Mouse (Mus musculus) frontal cortex, postnatal 25 days (tissue): ENCODE data around the gene Sh3glb2.

Experiments
- DNase-seq, 2 experiments: peaks; one replicate each; pipeline ENCODE4 v3.0.0; 2022; ENCODE audit warnings: low spot score in 2 of 2

The Sh3glb2 gene

DNA sequence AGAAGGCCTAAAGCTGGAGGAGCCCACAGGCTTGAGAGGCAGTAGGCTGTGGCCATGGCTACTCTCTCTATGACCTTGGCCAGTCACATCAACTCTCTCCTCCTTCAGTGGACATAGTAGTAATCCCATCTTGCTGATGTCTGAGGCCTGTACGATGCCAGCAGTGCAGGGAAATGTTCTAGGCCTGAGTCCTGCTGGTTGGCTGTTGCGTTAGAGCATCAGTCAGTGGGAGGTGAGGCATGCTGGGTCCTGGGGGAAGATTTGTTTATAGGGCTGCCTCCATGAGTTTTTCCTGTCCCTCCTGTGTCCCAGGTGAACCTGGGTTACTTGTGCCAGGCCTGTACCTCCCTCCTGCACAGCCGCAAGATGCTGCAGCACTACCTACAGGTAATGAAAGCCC, 17.1 kb downstream of the Sh3glb2 start:
- no peak for DNase-seq

DNA sequence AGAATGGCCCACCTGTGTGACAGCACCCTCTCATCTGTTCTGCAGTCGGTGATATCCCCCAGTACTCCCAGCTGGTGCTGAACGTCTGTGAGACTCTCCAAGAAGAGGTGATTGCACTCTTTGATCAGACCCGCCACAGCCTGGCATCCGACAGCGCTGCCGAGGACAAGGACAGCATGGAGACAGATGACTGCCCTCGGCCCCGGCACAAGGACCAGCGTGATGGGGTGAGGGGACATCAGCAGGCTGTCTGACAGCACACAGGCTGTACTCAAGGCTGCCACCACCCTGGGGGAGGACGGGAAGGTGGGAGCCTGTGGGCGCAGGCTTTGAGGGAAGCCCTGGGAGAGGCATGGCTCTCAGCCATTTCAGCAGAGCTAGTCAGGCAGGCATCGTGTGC, 22.0 kb downstream of the Sh3glb2 start:
- DNase-seq: no peak

DNA sequence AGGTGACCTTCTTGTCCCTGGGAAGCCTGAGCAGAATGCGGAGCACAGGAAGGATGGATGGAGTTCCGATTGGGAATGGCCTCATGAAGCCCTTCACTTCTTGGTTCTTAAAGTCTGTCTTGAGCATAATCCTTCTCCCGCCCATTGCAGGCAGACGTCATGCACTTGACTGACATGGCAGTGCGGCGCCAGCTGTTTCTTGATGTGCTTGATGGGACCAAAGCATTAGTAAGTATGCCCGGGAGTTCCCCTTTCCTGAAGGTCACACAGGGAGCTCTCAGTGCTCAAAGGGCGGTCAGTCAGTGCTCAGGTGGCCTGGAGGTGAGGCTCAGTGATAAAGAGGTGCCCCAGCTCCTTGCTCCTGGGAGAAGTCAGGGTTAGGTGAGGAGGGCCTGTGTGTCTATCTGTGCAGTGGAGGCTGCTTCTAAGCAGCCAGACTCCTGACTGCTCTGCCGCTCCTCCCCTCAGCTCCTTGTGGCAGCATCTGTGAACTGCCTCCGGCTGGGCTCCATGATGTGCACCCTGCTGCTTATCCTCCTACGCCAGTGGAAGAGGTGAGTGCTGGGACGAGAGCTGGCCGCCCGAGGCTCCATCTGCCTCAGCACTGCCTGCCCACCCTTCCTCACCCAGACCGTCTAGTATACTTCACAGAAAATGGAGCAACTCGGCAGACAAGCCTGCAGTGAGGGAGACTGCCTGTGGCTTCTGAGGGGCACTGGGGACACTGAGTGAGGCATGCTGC, 22.8 kb downstream of the Sh3glb2 start:
- DNase-seq: no peak

DNA sequence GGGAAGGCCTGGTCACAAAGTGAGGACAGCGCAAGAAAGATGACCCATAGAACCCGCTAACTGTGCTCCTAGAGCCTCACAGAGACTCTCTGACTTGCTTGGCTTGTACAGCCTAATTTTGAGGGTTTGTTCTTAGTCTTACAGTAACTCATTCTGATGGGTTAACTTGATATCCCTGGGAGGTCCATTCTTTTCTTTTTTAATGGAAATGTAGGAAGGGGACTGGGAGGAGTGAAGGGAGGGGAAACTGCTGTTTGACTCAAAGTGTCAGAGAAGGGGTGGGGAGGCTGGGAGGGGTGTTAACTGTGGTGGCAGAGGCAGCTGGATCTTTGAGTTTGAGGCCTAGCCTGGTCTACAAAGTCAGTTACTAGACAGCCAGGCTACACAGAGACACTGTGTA, 23.8 kb downstream of the Sh3glb2 start:
- no peak for DNase-seq

DNA sequence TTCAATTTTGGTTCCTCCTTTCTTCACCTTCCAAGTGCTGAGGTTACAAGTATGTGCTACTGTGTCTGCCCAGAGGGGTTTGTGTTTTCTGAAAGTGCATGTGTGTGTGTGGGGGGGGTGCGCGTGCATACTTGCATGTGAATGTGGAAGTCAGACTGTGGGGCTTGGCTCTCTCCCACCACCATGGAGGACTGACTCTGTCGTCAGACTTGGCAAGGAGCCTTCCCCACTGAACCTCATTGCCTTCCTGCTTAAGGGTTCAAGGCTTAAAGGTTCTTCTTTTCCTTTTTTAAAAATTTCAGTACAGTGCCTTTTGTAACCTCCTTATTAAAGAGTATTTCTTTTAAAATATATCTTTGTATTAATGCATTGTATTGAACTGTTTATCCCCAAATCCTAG, 30.3 kb downstream of the Sh3glb2 start:
- DNase-seq: no peak

DNA sequence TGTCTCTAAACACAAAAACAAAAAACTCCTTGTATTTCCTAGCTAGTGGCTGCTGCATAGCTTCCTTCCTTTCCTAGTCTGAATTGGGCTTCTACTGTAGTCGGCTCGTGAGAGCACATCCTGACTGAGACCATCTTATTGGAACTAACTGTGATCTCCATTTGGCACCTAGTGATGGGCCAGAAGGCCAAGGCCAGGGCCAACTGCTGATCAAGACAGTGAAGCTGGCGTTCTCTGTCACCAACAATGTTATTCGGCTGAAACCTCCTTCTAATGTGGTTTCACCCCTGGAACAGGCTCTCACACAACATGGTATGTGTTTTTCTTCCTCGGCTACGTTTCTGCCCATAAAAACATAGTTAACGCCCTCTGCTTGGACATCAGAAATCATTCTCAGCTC, 31.9 kb downstream of the Sh3glb2 start:
- no peak for DNase-seq

DNA sequence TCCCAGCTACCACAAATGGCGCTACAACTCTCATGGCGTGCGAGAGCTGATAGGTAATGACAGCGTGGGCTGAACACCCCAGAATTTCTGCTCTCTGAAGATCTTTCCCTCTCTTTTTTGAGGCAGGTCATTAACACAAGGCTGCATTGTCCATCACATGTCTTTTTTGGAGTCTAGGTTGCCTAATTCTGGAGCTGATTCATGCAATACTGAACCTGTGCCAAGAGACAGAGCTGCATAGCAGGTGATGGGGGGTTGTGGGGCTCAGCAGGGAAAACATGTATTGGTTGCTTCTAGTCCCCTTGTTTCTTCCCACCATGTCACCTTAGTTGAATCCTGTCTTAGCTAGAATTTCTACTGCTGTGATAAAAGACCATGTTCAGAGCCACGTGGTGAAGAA, 33.8 kb downstream of the Sh3glb2 start:
- DNase-seq: no peak

DNA sequence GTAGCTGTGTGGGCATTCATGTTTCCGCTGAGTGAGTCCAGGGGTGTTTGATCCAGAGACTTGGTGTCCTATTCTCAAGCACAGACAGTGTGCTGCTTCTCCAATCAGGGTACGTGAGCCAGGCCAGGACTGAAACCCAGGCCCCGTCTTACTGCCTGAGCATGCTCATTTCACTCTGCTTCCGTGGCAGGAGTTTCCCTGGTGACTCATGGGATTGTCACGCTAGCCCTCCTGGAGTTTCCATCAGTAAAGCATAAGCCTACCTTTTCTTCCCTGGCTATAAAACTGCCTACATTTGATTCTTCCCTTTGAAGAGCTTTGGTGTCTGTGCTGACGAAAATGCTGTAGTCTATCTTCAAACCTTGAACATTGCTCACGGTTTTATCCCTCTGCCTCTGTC, 36.0 kb downstream of the Sh3glb2 start:
- no peak for DNase-seq

DNA sequence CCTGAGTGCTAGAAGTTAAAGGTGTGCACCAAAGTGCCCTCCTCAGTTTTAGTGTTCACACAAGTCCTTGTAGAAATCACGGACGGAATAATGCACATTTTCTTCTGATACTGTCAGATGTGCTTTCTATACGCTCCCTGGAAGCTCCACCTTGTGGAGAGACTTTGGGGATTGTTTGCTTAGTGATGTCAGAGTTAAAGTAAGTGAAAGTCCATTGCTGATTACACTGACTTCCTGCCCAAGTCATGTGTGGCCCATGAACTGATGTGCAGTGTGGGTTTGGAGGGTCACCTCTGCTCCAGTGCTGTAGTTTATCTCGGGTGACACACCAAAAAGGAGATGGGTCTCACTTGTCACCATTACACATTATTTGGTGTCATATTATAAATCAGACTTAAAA, 39.9 kb downstream of the Sh3glb2 start:
- no peak for DNase-seq

DNA sequence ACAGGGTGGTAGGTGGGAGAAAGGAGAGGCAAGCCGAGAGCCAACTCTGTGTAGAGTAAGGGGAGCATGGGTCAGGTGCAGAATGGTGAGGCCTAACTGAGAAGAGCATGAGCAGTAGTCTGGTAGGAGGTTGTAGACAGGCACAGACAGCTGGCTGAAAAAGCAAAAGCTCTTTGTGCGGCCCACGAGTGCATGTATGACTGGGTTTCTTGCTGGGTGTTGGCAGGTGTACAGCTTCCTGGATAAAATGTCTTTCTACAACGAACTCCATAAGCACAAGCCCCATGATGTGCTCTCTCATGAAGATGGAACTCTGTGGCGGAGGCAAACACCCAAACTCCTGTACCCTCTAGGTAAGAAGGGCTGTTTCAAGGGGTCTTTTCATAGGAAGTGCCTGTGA, 42.2 kb downstream of the Sh3glb2 start:
- no peak for DNase-seq

DNA sequence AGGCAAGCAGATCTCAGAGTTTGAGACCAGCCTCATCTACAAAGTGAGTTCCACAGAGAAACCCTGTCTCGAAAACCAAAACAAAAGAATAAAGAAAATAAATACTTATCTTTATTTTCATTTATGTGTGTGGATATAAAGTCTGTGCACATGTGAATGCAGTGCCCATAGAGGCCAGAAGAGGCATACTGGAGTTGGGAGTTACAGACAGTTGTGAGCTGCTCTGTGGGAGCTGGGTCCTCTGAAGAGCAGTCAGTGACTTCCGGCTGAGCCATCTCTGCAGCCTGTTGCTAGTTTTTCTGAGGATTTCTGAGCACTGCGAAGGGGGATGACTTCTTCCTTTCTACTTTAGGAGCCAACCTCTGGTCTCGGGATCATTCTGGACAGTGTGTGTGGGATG, 43.0 kb downstream of the Sh3glb2 start:
- DNase-seq: no peak

DNA sequence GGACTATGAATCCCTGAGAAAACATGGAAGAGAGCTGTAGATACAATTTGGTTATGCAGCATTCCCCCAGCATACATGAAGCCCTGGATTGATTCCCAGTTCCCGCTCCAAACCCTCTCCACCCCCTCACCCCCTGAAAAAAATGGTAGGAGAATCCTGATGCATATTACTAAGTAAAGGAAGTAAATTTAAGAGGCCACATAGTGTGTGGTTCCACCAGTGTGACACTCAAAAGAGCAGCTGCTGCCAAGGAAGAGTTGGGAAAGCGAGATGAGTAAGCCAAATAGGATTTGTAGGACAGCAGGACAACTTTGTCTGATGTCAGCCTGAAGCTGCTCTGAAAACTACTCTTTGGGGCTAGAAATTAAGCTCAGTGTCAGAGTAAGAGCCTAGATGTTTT, 47.7 kb downstream of the Sh3glb2 start:
- DNase-seq: no peak

DNA sequence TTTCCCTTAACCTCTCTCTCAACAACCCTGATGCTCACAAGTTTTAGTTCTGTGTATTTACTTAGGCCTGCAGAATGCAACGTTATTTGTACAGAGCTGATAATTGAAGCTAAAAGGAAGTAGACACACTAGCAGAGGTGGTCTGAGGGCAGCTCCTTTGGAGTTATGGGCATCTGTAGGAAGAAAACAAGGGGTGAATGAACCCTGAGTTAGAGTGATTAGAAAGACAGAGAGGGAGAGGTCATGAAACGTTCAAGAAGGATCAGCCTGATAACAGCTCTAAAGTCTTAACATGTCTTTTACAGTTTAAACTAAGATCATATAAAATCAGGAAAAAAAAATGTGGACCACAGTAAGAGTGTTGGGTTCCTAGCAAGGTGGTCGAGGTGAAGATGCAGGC, 49.8 kb downstream of the Sh3glb2 start:
- DNase-seq: no peak

DNA sequence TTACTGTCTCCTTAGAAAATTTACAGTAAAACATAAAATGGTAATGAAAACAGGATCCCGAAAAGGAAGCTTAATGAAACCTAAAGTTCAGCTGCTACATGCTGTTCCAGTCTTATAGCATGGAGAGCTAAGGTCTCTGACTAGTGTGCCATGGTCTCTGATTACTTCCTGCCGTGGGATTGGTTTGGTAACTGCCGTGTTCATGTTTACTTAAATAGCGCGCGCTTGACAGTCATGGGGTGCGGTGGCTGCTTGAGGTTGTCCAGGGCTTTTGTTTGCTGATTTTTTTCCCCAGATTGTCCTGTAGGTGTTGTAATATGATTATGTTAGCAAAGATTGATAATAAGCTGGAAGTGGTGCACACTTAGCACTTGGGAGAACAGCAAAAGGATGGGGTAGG, 53.0 kb downstream of the Sh3glb2 start:
- DNase-seq: no peak

DNA sequence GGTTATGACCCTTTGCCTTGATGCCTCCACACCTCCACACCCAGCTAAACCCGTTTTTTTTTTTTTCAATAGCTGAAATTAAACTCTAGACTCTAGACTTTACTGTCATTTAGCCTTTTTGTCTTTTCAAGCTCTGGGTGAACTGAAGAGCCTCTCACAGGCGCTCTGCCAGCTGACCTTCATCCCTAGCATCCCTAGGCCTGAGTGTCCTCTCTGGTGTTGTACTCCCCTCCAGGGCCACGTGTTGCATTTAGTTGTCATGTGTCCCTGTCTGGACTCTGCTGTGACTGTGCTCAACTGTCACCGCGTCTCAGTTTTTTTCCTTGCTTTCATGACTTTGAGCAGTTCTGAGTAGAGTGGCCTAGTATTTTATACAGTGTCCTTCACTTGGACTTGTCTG, 59.2 kb downstream of the Sh3glb2 start:
- DNase-seq: no peak

DNA sequence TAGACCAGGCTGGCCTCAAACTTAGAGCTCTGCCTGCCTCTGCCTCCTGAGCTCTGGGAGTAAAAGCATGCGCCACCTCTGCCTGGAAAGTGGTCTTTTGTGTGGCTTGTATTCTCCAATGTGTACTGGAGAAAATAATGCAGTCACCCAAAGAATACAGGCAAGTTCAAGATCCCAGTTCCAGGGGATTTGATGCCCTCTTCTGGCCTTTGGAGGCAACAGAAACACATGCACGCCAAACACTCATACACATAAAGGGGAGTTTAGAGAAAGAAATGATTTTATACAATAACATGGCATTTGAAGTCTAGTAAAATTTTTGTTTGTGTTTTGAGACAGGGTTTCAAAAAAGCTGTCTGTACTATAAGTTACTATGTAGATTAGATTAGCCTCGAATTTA, 59.6 kb downstream of the Sh3glb2 start:
- no peak for DNase-seq
